Mouse (Mus musculus) cerebellum, postnatal 14 days (tissue): Measurements from ENCODE around the gene Chrm3.
A peak's percentile ranks its signal among the peaks of the same experiment; 100 is the strongest.

Experiments
- DNase-seq, 2 experiments: peaks; one replicate each; pipeline ENCODE4 v3.0.0; 2021; ENCODE audit warnings: mixed read lengths in 2 of 2

Gene Chrm3

GRCm38 (mm10) chr13:10066829-10067618 is 293.6 kb downstream of the Chrm3 start:
- no peak for DNase-seq

GRCm38 (mm10) chr13:10065776-10066175 is 294.9 kb downstream of the Chrm3 start:
- no peak for DNase-seq

- peak; percentile 74 to 79 for DNase-seq
These were observed 298.0 kb downstream of the Chrm3 start for GRCm38 (mm10) chr13:10062681-10063080.

- no peak for DNase-seq
These were observed 301.7 kb downstream of the Chrm3 start for GRCm38 (mm10) chr13:10058993-10059392.

GRCm38 (mm10) chr13:10057644-10058198 is 302.9 kb downstream of the Chrm3 start:
- DNase-seq: no peak

GRCm38 (mm10) chr13:10054086-10054485 is 306.6 kb downstream of the Chrm3 start:
- DNase-seq: no peak

- no peak for DNase-seq
These were observed 307.3 kb downstream of the Chrm3 start for GRCm38 (mm10) chr13:10053301-10053889.

GRCm38 (mm10) chr13:10045651-10046350 is 314.8 kb downstream of the Chrm3 start:
- peak; percentile 10 to 27 for DNase-seq

- DNase-seq: no peak
These were observed 316.6 kb downstream of the Chrm3 start for GRCm38 (mm10) chr13:10044084-10044483.

- DNase-seq: no peak
These were observed 326.9 kb downstream of the Chrm3 start for GRCm38 (mm10) chr13:10033570-10034399.

GRCm38 (mm10) chr13:10031547-10031946 is 329.1 kb downstream of the Chrm3 start:
- DNase-seq: no peak

- no peak for DNase-seq
These were observed 330.7 kb downstream of the Chrm3 start for GRCm38 (mm10) chr13:10029944-10030343.

GRCm38 (mm10) chr13:10025134-10025533 is 335.5 kb downstream of the Chrm3 start:
- no peak for DNase-seq

GRCm38 (mm10) chr13:10023112-10023511 is 337.5 kb downstream of the Chrm3 start:
- no peak for DNase-seq

GRCm38 (mm10) chr13:10019252-10019651 is 341.4 kb downstream of the Chrm3 start:
- DNase-seq: no peak

GRCm38 (mm10) chr13:10002916-10003315 is 357.7 kb downstream of the Chrm3 start:
- DNase-seq: peak; percentile 42 to 52

GRCm38 (mm10) chr13:9997664-9998328 is 362.9 kb downstream of the Chrm3 start:
- peak in 1 of 2 experiments; percentile 36 for DNase-seq

GRCm38 (mm10) chr13:9995852-9996251 is 364.8 kb downstream of the Chrm3 start:
- DNase-seq: no peak

- DNase-seq: peak; percentile 29 to 53
These were observed 367.1 kb downstream of the Chrm3 start for GRCm38 (mm10) chr13:9993571-9993970.

GRCm38 (mm10) chr13:9992640-9993039 is 368.0 kb downstream of the Chrm3 start:
- DNase-seq: peak in 1 of 2 experiments; percentile 37

- no peak for DNase-seq
These were observed 375.0 kb downstream of the Chrm3 start for GRCm38 (mm10) chr13:9985648-9986047.

GRCm38 (mm10) chr13:9983293-9983692 is 377.4 kb downstream of the Chrm3 start:
- DNase-seq: no peak
